Mouse (Mus musculus): ENCODE data around the gene Hoxa2. TPM values are rescaled to one million over a fixed set of nuclear protein-coding genes. Genes with fewer than 3 reads are reported as not detected.

The Hoxa2 gene
- total and polyA plus RNA-seq, 3 experiments, result not detected

GRCm38 (mm10) chr6:52196811-52197210 is 32.2 kb upstream of the Hoxa2 start:
- Histone ChIP-seq H3K4me3 (ENCODE audit: control insufficient read depth in 1 of 2, insufficient read depth in 1 of 2, low read depth in 2 of 2, low read length in 2 of 2) (no peak overlapping the region), H3K79me2 (ENCODE audit: control insufficient read depth, insufficient read depth, low read length, poor library complexity) (no peaks in the 10 kb centered on the region; the same call in 1 of the 2 replicates), H3K27me3 (ENCODE audit: control insufficient read depth in 1 of 2, insufficient read depth in 2 of 2, low read length in 2 of 2) (no peaks in the 10 kb centered on the region), H3K9ac (ENCODE audit: control insufficient read depth, low read depth, low read length, poor library complexity, severe bottlenecking) (no peak overlapping the region), H3K9me3 (replicated peaks; ENCODE audit: insufficient read depth, low read length) (no peaks in the 10 kb centered on the region), H3K36me3 (ENCODE audit: control insufficient read depth in 1 of 2, insufficient read depth in 2 of 2, low read length in 2 of 2) (no peaks in the 10 kb centered on the region), H3K27ac (ENCODE audit: control insufficient read depth, low read depth, low read length) (no peak overlapping the region), H3K4me1 (ENCODE audit: control insufficient read depth in 1 of 2, insufficient read depth in 2 of 2, low read length in 2 of 2) (no peaks in the 10 kb centered on the region)
- TF ChIP-seq MXI1 (IDR thresholded peaks at IDR 0.05; ENCODE audit: low read depth, low read length), result no peak
- DNase-seq (ENCODE audit: low read depth, low spot score), result no peak

- no peak overlapping the region for H3K4me3 ChIP-seq (ENCODE audit: control insufficient read depth in 1 of 2, insufficient read depth in 1 of 2, low read depth in 2 of 2, low read length in 2 of 2)
- TF ChIP-seq CTCF (IDR thresholded peaks at IDR 0.05 in 2 of 3, conservative IDR thresholded peaks at IDR 0.05 in 1 of 3; ENCODE audit: control insufficient read depth in 1 of 3, insufficient read depth in 1 of 3, low read depth in 2 of 3, low read length in 3 of 3, poor library complexity in 1 of 3, severe bottlenecking in 1 of 3) (no peak), CHD2 (IDR thresholded peaks at IDR 0.05; ENCODE audit: low read length) (no peak), TBP (IDR thresholded peaks at IDR 0.05; ENCODE audit: low read depth, low read length) (no peak), MYC (IDR thresholded peaks at IDR 0.05; ENCODE audit: low read depth, low read length) (no peak), RCOR1 (IDR thresholded peaks at IDR 0.05; ENCODE audit: low read depth, low read length) (no peak), HCFC1 (IDR thresholded peaks at IDR 0.05; ENCODE audit: low read depth, low read length) (no peak), ZKSCAN1 (IDR thresholded peaks at IDR 0.05; ENCODE audit: low read depth, low read length) (no peak), MYB (IDR thresholded peaks at IDR 0.05; ENCODE audit: low read depth, low read length) (no peak), NELFE (IDR thresholded peaks at IDR 0.05; ENCODE audit: low read depth, low read length) (no peak), ZMIZ1 (IDR thresholded peaks at IDR 0.05; ENCODE audit: low read depth, low read length) (no peak), EP300 (IDR thresholded peaks at IDR 0.05; ENCODE audit: low read depth in 1 of 2, low read length in 2 of 2) (no peak)
- H3K9me3 ChIP-seq (replicated peaks; ENCODE audit: insufficient read depth, low read length), result no peaks in the 10 kb centered on the region
- H3K9ac ChIP-seq (ENCODE audit: control insufficient read depth, low read depth, low read length, poor library complexity, severe bottlenecking), result no peak overlapping the region
- no peaks in the 10 kb centered on the region for H3K79me2 ChIP-seq (ENCODE audit: control insufficient read depth, insufficient read depth, low read length, poor library complexity)
- no peaks in the 10 kb centered on the region for H3K36me3 ChIP-seq (ENCODE audit: control insufficient read depth in 1 of 2, insufficient read depth in 2 of 2, low read length in 2 of 2)
- DNase-seq (ENCODE audit: low read depth, low spot score), result no peak
- H3K4me1 ChIP-seq (ENCODE audit: control insufficient read depth in 1 of 2, insufficient read depth in 2 of 2, low read length in 2 of 2), result no peaks in the 10 kb centered on the region
- no peak overlapping the region for H3K27ac ChIP-seq (ENCODE audit: control insufficient read depth, low read depth, low read length)
- H3K27me3 ChIP-seq (ENCODE audit: control insufficient read depth in 1 of 2, insufficient read depth in 2 of 2, low read length in 2 of 2), result no peaks in the 10 kb centered on the region
Measured at GRCm38 (mm10) chr6:52194690-52195089, 30.1 kb upstream of the Hoxa2 start.

GRCm38 (mm10) chr6:52191860-52192550 is 27.4 kb upstream of the Hoxa2 start:
- no peak overlapping the region for H3K4me3 ChIP-seq (ENCODE audit: control insufficient read depth in 1 of 2, insufficient read depth in 1 of 2, low read depth in 2 of 2, low read length in 2 of 2)
- H3K4me1 ChIP-seq (ENCODE audit: control insufficient read depth in 1 of 2, insufficient read depth in 2 of 2, low read length in 2 of 2), result no peaks in the 10 kb centered on the region
- no peaks in the 10 kb centered on the region for H3K27me3 ChIP-seq (ENCODE audit: control insufficient read depth in 1 of 2, insufficient read depth in 2 of 2, low read length in 2 of 2)
- no peaks in the 10 kb centered on the region for H3K9me3 ChIP-seq (replicated peaks; ENCODE audit: insufficient read depth, low read length)
- no peak overlapping the region for H3K27ac ChIP-seq (ENCODE audit: control insufficient read depth, low read depth, low read length)
- no peak overlapping the region for H3K9ac ChIP-seq (ENCODE audit: control insufficient read depth, low read depth, low read length, poor library complexity, severe bottlenecking)
- DNase-seq (ENCODE audit: low read depth, low spot score), result no peak
- no peaks in the 10 kb centered on the region for H3K36me3 ChIP-seq (ENCODE audit: control insufficient read depth in 1 of 2, insufficient read depth in 2 of 2, low read length in 2 of 2)
- H3K79me2 ChIP-seq (ENCODE audit: control insufficient read depth, insufficient read depth, low read length, poor library complexity), result no peaks in the 10 kb centered on the region
- TF ChIP-seq USF1 (IDR thresholded peaks at IDR 0.05; ENCODE audit: low read depth, low read length), result no peak
- no peak for TF ChIP-seq ZNF384 (IDR thresholded peaks at IDR 0.05; ENCODE audit: low read depth, low read length)

Measured in MEL (cell line).